Mouse (Mus musculus) heart, adult 2 months (tissue): Measurements from ENCODE around the gene Kcnv2. TPM values are rescaled to one million over a fixed set of nuclear protein-coding genes. Genes with fewer than 3 reads are reported as not detected.

Source experiments
- DNase-seq, 2 experiments: peaks; one replicate each; pipeline ENCODE4 v3.0.0; 2021
- H3K27ac ChIP-seq: fragments of 200-600 bp; 2 replicates; pipeline ENCODE4 v1.8.1; 2022
- H3K27me3 ChIP-seq: fragments of 200-500 bp; 2 replicates; pipeline ENCODE4 v1.6.1; 2012; ENCODE audit warnings: mild to moderate bottlenecking, low read length, inconsistent platforms, mixed read lengths; ENCODE audit not compliant: control insufficient read depth, insufficient read depth
- H3K36me3 ChIP-seq: fragments of 200-500 bp; 2 replicates; pipeline ENCODE4 v1.6.1; 2012; ENCODE audit warnings: low read length, inconsistent platforms; ENCODE audit not compliant: control insufficient read depth, insufficient read depth
- H3K4me1 ChIP-seq: fragments of 200-500 bp; 2 replicates; pipeline ENCODE4 v1.6.1; 2011; ENCODE audit warnings: low read length; ENCODE audit not compliant: control insufficient read depth, insufficient read depth
- H3K4me3 ChIP-seq: fragments of 200-600 bp; 2 replicates; pipeline ENCODE4 v1.8.1; 2022
- H3K79me2 ChIP-seq: fragments of 200-500 bp; replicated peaks from 2 replicates; pipeline ENCODE4 v1.6.1; 2012; ENCODE audit warnings: mild to moderate bottlenecking, inconsistent platforms, low read length, moderate library complexity, mixed read lengths; ENCODE audit not compliant: control insufficient read depth, insufficient read depth
- H3K9ac ChIP-seq: fragments of 200-500 bp; 2 replicates; pipeline ENCODE4 v1.6.1; 2012; ENCODE audit warnings: low read depth, mild to moderate bottlenecking, control low read depth, inconsistent platforms, low read length, mixed read lengths
- CTCF ChIP-seq: fragments of 200-600 bp; IDR thresholded peaks from 2 replicates; pipeline ENCODE4 v1.8.1; 2022; ENCODE audit warnings: antibody characterized with exemption, mild to moderate bottlenecking, moderate library complexity
- EP300 ChIP-seq: fragments of 200-500 bp; IDR thresholded peaks from 2 replicates; pipeline ENCODE4 v1.6.1; 2011; ENCODE audit warnings: low read depth, low read length, control low read depth; ENCODE audit not compliant: insufficient read depth
- POLR2A ChIP-seq: fragments of 200-500 bp; IDR thresholded peaks from 2 replicates; pipeline ENCODE4 v1.6.1; 2011; ENCODE audit warnings: mild to moderate bottlenecking, low read depth, low read length, control low read depth; ENCODE audit not compliant: insufficient read depth
- intact Hi-C: fragments of 180-260 bp; cut with DNase I; formaldehyde crosslinking; loops from one replicate; pipeline ENCODE4 v1.15.1; 2025
- polyA plus RNA-seq: library from polyadenylated mRNA; depleted of rRNA; stranded (reverse); fragments of >200 nt; gene quantifications from 2 replicates; pipeline ENCODE4 v1.2.3, GENCODE M21; 2012; rRNA removed
- total RNA-seq, 2 experiments: library from RNA; stranded (reverse); gene quantifications; 2 replicates each; pipeline ENCODE4 v1.2.3; 2021

The Kcnv2 gene
- total and polyA plus RNA-seq, 3 experiments: 2.2 to 5.4 (median 4.2) TPM

DNA sequence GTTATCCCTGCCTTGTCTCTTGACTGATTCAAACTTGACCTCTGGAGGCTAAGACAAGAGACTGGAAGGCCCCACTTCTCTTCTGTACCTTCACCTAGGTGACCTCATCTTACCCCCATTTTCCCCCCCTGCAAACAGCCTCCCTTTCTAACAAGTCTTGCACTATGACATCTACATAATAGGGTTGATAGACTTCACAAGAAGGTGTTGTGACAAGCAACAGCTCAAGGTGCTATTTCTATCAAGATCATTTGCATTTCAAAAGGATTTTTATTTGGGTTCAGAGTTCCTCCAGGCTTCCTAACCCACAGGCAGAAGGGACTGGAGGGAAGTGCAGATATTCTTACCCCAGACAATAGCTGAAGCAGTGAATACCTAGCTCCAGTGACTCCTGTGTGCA lies 62.9 kb downstream of the Kcnv2 start:
- Histone ChIP-seq H3K4me1 (no peaks in the 10 kb centered on the region), H3K9ac (no peak overlapping the region), H3K27me3 (no peaks in the 10 kb centered on the region), H3K79me2 (no peaks in the 10 kb centered on the region), H3K27ac (no peak overlapping the region), H3K4me3 (no peak overlapping the region), H3K36me3 (no peaks in the 10 kb centered on the region; the same call in 1 of the 2 replicates)
- intact Hi-C loops: no loop called here
- DNase-seq: no peak
- no peak for TF ChIP-seq CTCF
- TF ChIP-seq EP300: no peak
- no peak for TF ChIP-seq POLR2A

Other genes with a start within 250 kb of the Kcnv2 start
- gene Vldlr, start 106.1 kb upstream of the Kcnv2 start, total RNA-seq: 100 to 1,000 TPM; 211 to 261 TPM
- gene Vldlr, start 106.1 kb upstream of the Kcnv2 start, polyA plus RNA-seq: 72.6 and 125 TPM in 2 replicates
- 10 to 100 TPM; 30.9 to 33.7 TPM for gene Pum3, start 107.2 kb downstream of the Kcnv2 start, total RNA-seq
- gene Pum3, start 107.2 kb downstream of the Kcnv2 start, polyA plus RNA-seq: 18.6 and 22.7 TPM in 2 replicates